Mouse (Mus musculus): ENCODE measurements around the gene Xrra1. TPM values are rescaled to one million over a fixed set of nuclear protein-coding genes. Genes with fewer than 3 reads are reported as not detected.

Gene Xrra1
- polyA plus RNA-seq, 1 experiment from 2014 or later: 0.37 TPM

Other genes starting within 250 kb of the Xrra1 start
- gene Tpbgl, start 232.0 kb upstream of the Xrra1 start, polyA plus RNA-seq (2016; fragmentation: Nextera tagmentation; extraction: Ambion mirVana): 1.3 and 1.5 TPM in 2 replicates
- gene Slco2b1, start 147.8 kb upstream of the Xrra1 start, polyA plus RNA-seq (2016; fragmentation: Nextera tagmentation; extraction: Ambion mirVana): 0.65 and 0.77 TPM in 2 replicates
- not detected in 2 replicates for gene Olfr520, start 128.8 kb upstream of the Xrra1 start, polyA plus RNA-seq (2016; fragmentation: Nextera tagmentation; extraction: Ambion mirVana)
- gene Olfr521, start 95.6 kb upstream of the Xrra1 start, polyA plus RNA-seq (2016; fragmentation: Nextera tagmentation; extraction: Ambion mirVana): not detected in 2 replicates
- gene Neu3, start 30.7 kb upstream of the Xrra1 start, polyA plus RNA-seq (2016; fragmentation: Nextera tagmentation; extraction: Ambion mirVana): 2.6 and 3.4 TPM in 2 replicates
- 218 and 220 TPM in 2 replicates for gene Spcs2, start 4.3 kb downstream of the Xrra1 start, polyA plus RNA-seq (2016; fragmentation: Nextera tagmentation; extraction: Ambion mirVana)
- 4.3 and 4.5 TPM in 2 replicates for gene Rnf169, start 121.3 kb downstream of the Xrra1 start, polyA plus RNA-seq (2016; fragmentation: Nextera tagmentation; extraction: Ambion mirVana)
- gene Chrdl2, start 147.1 kb downstream of the Xrra1 start, polyA plus RNA-seq (2016; fragmentation: Nextera tagmentation; extraction: Ambion mirVana): 0.11 and 0.21 TPM in 2 replicates